Mouse (Mus musculus) kidney, adult 2 months (tissue): Measurements from ENCODE around the gene Atf3.

Experiments
- CTCF ChIP-seq: fragments of 200-500 bp; conservative IDR thresholded peaks from 2 replicates; pipeline ENCODE4 v1.5.1; 2011; ENCODE audit warnings: low read depth, mild to moderate bottlenecking, control low read depth, low read length, moderate library complexity, mixed read lengths; ENCODE audit not compliant: insufficient read depth, insufficient read length
- POLR2A ChIP-seq: fragments of 200-500 bp; IDR thresholded peaks from one replicate; pipeline ENCODE4 v1.6.1; 2011; ENCODE audit warnings: low read depth, low read length, control low read depth

DNA sequence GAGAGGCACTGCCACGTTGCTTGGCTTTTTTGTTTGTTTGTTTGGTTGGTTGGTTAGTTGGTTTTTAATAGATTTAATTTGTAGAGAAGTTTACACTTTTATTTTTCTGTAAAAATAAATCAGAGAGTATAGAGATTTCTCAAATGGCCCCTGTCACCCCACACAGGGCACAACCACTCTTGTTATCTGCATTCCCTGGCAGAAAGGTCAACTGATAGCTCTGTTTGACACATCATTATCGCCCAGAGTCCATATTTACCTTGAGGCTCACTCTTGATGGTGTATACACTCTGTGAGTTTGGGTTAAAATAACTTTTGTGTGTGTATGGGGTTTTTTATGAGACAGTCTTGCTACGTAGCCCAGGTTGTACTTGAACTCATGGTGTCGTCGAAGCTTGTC lies 744 bp upstream of the Atf3 start:
- no peak for TF ChIP-seq POLR2A
- TF ChIP-seq CTCF = no peak
